Mouse (Mus musculus) inflammation-experienced regulatory T-cells (primary cell): ENCODE measurements around the gene Zfp54. TPM values are rescaled to one million over a fixed set of nuclear protein-coding genes. Genes with fewer than 3 reads are reported as not detected.

Experiments
- polyA plus RNA-seq, 2 experiments: library from polyadenylated mRNA; unstranded; fragments of 100-300 nt; shearing (Covaris generic); gene quantifications; one replicate each; pipeline ENCODE4 v1.2.1; 2017

Zfp54 gene
- polyA plus RNA-seq = 10 to 100 TPM in 1 of 2 experiments, 1 to 10 TPM in 1; 9.9 to 14.9 TPM

GRCm38 (mm10) chr17:21422664-21423599 lies at the start of gene Zfp54:
Gene Zfp54 (plus strand): TSS chr17:21423227.

GRCm38 (mm10) chr17:21383391-21384056 lies 39.5 kb upstream of the Zfp54 start, which contains the start of gene Zfp677:
Gene Zfp677 (plus strand): TSS chr17:21383748.

GRCm38 (mm10) chr17:21450138-21450704 lies 27.2 kb downstream of the Zfp54 start, which contains the start of gene Zfp51:
Gene Zfp51 (plus strand): TSS chr17:21450374.

Other genes with a start within 250 kb of the Zfp54 start
- under 1 TPM; 0.12 to 0.42 TPM for gene Vmn1r234, start 197.1 kb upstream of the Zfp54 start, polyA plus RNA-seq
- not detected for gene Vmn1r235, start 166.8 kb upstream of the Zfp54 start, polyA plus RNA-seq
- gene Vmn1r236, start 140.3 kb upstream of the Zfp54 start, polyA plus RNA-seq = under 1 TPM; 0.05 to 0.10 TPM
- gene Vmn1r237, start 111.4 kb upstream of the Zfp54 start, polyA plus RNA-seq = under 1 TPM in 1 of 2 experiments, not detected in 1; 0.67 TPM
- gene Zfp677, start 39.5 kb upstream of the Zfp54 start, polyA plus RNA-seq = 10 to 100 TPM; 13.9 to 15.4 TPM
- 10 to 100 TPM; 27.2 to 36.2 TPM for gene Zfp51, start 27.1 kb downstream of the Zfp54 start, polyA plus RNA-seq
- 10 to 100 TPM; 54.3 to 67.3 TPM for gene Zfp53, start 65.8 kb downstream of the Zfp54 start, polyA plus RNA-seq
- 10 to 100 TPM; 12.6 to 23.2 TPM for gene Zfp52, start 112.3 kb downstream of the Zfp54 start, polyA plus RNA-seq
- gene Zfp948, start 143.8 kb downstream of the Zfp54 start, polyA plus RNA-seq = 1 to 10 TPM; 5.6 to 6.4 TPM
- 10 to 100 TPM; 11.3 to 15.8 TPM for gene Zfp983, start 227.4 kb downstream of the Zfp54 start, polyA plus RNA-seq